Comparison of ENCODE assay signal across 19 mouse cellular contexts in the genomic region with DNA sequence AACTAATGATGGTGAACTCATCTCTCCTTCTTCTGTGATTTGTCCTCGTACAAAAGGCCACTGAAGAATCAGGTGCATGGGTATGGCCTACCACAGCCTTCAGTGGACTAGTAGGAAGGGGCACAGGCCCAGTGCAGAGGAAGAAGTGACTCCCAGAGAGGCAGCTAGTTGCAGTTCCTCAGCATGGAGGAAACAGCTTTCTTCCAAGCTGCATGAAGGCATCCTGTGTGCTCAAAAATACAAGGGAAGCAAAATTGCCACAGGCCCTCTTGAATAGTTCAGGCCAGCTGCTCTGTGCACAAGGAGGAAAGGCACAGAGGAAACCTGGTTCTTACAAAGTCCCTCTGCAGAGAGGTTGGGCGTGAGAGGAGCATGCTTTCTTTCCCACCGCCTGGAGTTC.
A peak's percentile ranks its signal among the peaks of the same experiment; 100 is the strongest.
DNase-seq lines count a peak whose midpoint lies in the region; ATAC-seq lines count a peak whose summit lies in the region.
"Had no signal": no experiment of that assay in that cellular context is flagged by ENCODE, and none has a peak within 500 bp of the region (broad histone marks: within the 10 kb centered on the region; RNA-seq: fewer than 3 reads in every experiment).

No protein-coding gene starts in this region.

- no peak overlapping the region for H3K9ac ChIP-seq in hindbrain, embryonic 13.5 days
- no peak overlapping the region for H3K9ac ChIP-seq in hindbrain, embryonic 12.5 days
- H3K9ac ChIP-seq in lung, embryonic 15.5 days, result no peak overlapping the region
- H3K9ac ChIP-seq in hindbrain, embryonic 14.5 days, result no peak overlapping the region
- no peak overlapping the region for H3K9ac ChIP-seq in midbrain, embryonic 16.5 days (ENCODE audit: low read depth, low read length)
- H3K9ac ChIP-seq: forebrain, embryonic 12.5 days; kidney, embryonic 15.5 days; limb, embryonic 15.5 days; liver, embryonic 15.5 days had no signal

- no peaks in the 10 kb centered on the region for H3K9me3 ChIP-seq in hindbrain, embryonic 13.5 days
- no peaks in the 10 kb centered on the region for H3K9me3 ChIP-seq in hindbrain, embryonic 12.5 days (replicated peaks)
- H3K9me3 ChIP-seq in lung, embryonic 15.5 days, result no peaks in the 10 kb centered on the region
- no peaks in the 10 kb centered on the region for H3K9me3 ChIP-seq in hindbrain, embryonic 14.5 days (ENCODE audit: control insufficient read depth, low read length)
- no peaks in the 10 kb centered on the region for H3K9me3 ChIP-seq in midbrain, embryonic 16.5 days (replicated peaks; ENCODE audit: control insufficient read depth, low read length, poor library complexity, severe bottlenecking)
- H3K9me3 ChIP-seq: forebrain, embryonic 12.5 days; heart, embryonic 10.5 days; kidney, embryonic 15.5 days; limb, embryonic 15.5 days; liver, embryonic 15.5 days had no signal

- no peaks in the 10 kb centered on the region for H3K36me3 ChIP-seq in hindbrain, embryonic 13.5 days
- H3K36me3 ChIP-seq in hindbrain, embryonic 12.5 days, result no peaks in the 10 kb centered on the region
- no peaks in the 10 kb centered on the region for H3K36me3 ChIP-seq in lung, embryonic 15.5 days
- H3K36me3 ChIP-seq in hindbrain, embryonic 14.5 days (replicated peaks; ENCODE audit: control insufficient read depth, insufficient read depth), result no peaks in the 10 kb centered on the region
- no peaks in the 10 kb centered on the region for H3K36me3 ChIP-seq in midbrain, embryonic 16.5 days (ENCODE audit: control insufficient read depth, insufficient read depth, low read length)
- H3K36me3 ChIP-seq: forebrain, embryonic 12.5 days; heart, embryonic 10.5 days; kidney, embryonic 15.5 days; limb, embryonic 15.5 days; liver, embryonic 15.5 days had no signal

- no peaks in the 10 kb centered on the region for H3K27me3 ChIP-seq in hindbrain, embryonic 13.5 days
- no peaks in the 10 kb centered on the region for H3K27me3 ChIP-seq in hindbrain, embryonic 12.5 days
- no peaks in the 10 kb centered on the region for H3K27me3 ChIP-seq in lung, embryonic 15.5 days
- no peaks in the 10 kb centered on the region for H3K27me3 ChIP-seq in hindbrain, embryonic 14.5 days (ENCODE audit: control insufficient read depth, insufficient read depth, low read length)
- H3K27me3 ChIP-seq in midbrain, embryonic 16.5 days (ENCODE audit: control insufficient read depth, insufficient read depth, low read depth, low read length), result no peaks in the 10 kb centered on the region
- H3K27me3 ChIP-seq: forebrain, embryonic 12.5 days; kidney, embryonic 15.5 days; limb, embryonic 15.5 days; liver, embryonic 15.5 days had no signal

- H3K27ac ChIP-seq in hindbrain, embryonic 13.5 days, result 0 out of 2 replicates have a peak overlapping the region, but pooled peaks have one; percentile 19
- H3K27ac ChIP-seq in hindbrain, embryonic 12.5 days, result no peak overlapping the region
- no peak overlapping the region for H3K27ac ChIP-seq in lung, embryonic 15.5 days
- no peak overlapping the region for H3K27ac ChIP-seq in hindbrain, embryonic 14.5 days
- no peak overlapping the region for H3K27ac ChIP-seq in midbrain, embryonic 16.5 days (ENCODE audit: low read length)
- H3K27ac ChIP-seq: forebrain, embryonic 12.5 days; kidney, embryonic 15.5 days; liver, embryonic 15.5 days had no signal

- no peak overlapping the region for H3K4me2 ChIP-seq in hindbrain, embryonic 13.5 days
- H3K4me2 ChIP-seq in hindbrain, embryonic 12.5 days (replicated peaks), result no peak overlapping the region
- no peak overlapping the region for H3K4me2 ChIP-seq in lung, embryonic 15.5 days
- H3K4me2 ChIP-seq in hindbrain, embryonic 14.5 days (replicated peaks), result no peak overlapping the region
- no peak overlapping the region for H3K4me2 ChIP-seq in midbrain, embryonic 16.5 days (ENCODE audit: low read length)
- H3K4me2 ChIP-seq: forebrain, embryonic 12.5 days; kidney, embryonic 15.5 days; limb, embryonic 15.5 days; liver, embryonic 15.5 days had no signal

- H3K4me1 ChIP-seq in hindbrain, embryonic 13.5 days (replicated peaks), result peaks cover 9% of the 10 kb centered on the region; the same call in 1 of the 2 replicates
- no peaks in the 10 kb centered on the region for H3K4me1 ChIP-seq in hindbrain, embryonic 12.5 days
- H3K4me1 ChIP-seq in lung, embryonic 15.5 days, result peaks cover 5% of the 10 kb centered on the region; the same call in 1 of the 2 replicates
- no peaks in the 10 kb centered on the region for H3K4me1 ChIP-seq in hindbrain, embryonic 14.5 days (replicated peaks; ENCODE audit: control insufficient read depth, insufficient read depth, low read length)
- no peaks in the 10 kb centered on the region; the same call in 1 of the 2 replicates for H3K4me1 ChIP-seq in midbrain, embryonic 16.5 days (ENCODE audit: control insufficient read depth, insufficient read depth, low read length)
- H3K4me1 ChIP-seq: forebrain, embryonic 12.5 days; kidney, embryonic 15.5 days; limb, embryonic 15.5 days; liver, embryonic 15.5 days had no signal

- H3K4me3 ChIP-seq in hindbrain, embryonic 13.5 days, result no peak overlapping the region
- no peak overlapping the region for H3K4me3 ChIP-seq in hindbrain, embryonic 12.5 days
- H3K4me3 ChIP-seq in lung, embryonic 15.5 days, result no peak overlapping the region
- no peak overlapping the region for H3K4me3 ChIP-seq in hindbrain, embryonic 14.5 days (replicated peaks; ENCODE audit: low read length)
- no peak overlapping the region for H3K4me3 ChIP-seq in midbrain, embryonic 16.5 days (ENCODE audit: low read depth, low read length)
- H3K4me3 ChIP-seq: forebrain, embryonic 12.5 days; heart, embryonic 10.5 days; kidney, embryonic 15.5 days; limb, embryonic 15.5 days; liver, embryonic 15.5 days had no signal

- WGBS in hindbrain, embryonic 13.5 days, result 81% methylated on average over 3 of the region's 3 CpGs
- 63% methylated on average over 3 of the region's 3 CpGs for WGBS in hindbrain, embryonic 12.5 days
- 68% methylated on average over 3 of the region's 3 CpGs for WGBS in lung, embryonic 15.5 days
- WGBS in hindbrain, embryonic 14.5 days, result 73% methylated on average over 3 of the region's 3 CpGs
- WGBS in midbrain, embryonic 16.5 days, result 67% methylated on average over 3 of the region's 3 CpGs

- no peak for DNase-seq in lung, postnatal 25 days (ENCODE audit: low spot score)
- no peak for DNase-seq in hindbrain, embryonic 14.5 days (ENCODE audit: low spot score)
- DNase-seq: cerebellum, postnatal 25 days; gastrocnemius, postnatal 10 days; thymus, adult 2 months had no signal

- no peak for ATAC-seq in hindbrain, embryonic 13.5 days (ENCODE audit: low FRiP score)
- ATAC-seq in hindbrain, embryonic 12.5 days (ENCODE audit: low FRiP score), result no peak
- 0 out of 2 replicates have a peak, but pooled peaks have one; percentile 27 for ATAC-seq in lung, embryonic 15.5 days (ENCODE audit: borderline replicate concordance, extremely low read depth, low FRiP score, low TSS enrichment)
- ATAC-seq in granulocyte monocyte progenitor cell, adult 5-6 weeks (replicated peaks; ENCODE audit: poor library complexity, severe bottlenecking), result peak; percentile 71
- peak; percentile 77 for ATAC-seq in megakaryocyte progenitor cell, adult 5-6 weeks (replicated peaks; ENCODE audit: poor library complexity)
- no peak for ATAC-seq in hindbrain, embryonic 14.5 days (ENCODE audit: low FRiP score)
- ATAC-seq in midbrain, embryonic 16.5 days, result no peak
- ATAC-seq: hindbrain, embryonic 16.5 days; intestine, embryonic 16.5 days; lung, postnatal 0 days had no signal

Comparison
In these comparisons a context has a peak if more than half of its experiments do, and no peak if none do; other contexts are left out.
1. ATAC-seq: peak in lung, embryonic 15.5 days (single experiment), granulocyte monocyte progenitor cell, adult 5-6 weeks (single experiment) and megakaryocyte progenitor cell, adult 5-6 weeks (single experiment); none in hindbrain, embryonic 13.5 days (single experiment), hindbrain, embryonic 12.5 days (single experiment), hindbrain, embryonic 14.5 days (single experiment) and midbrain, embryonic 16.5 days (single experiment).